Mouse (Mus musculus) T-helper 1 cell (primary cell): ENCODE data around the gene Zcchc17.

Experiments
- in situ Hi-C: fragments of 300-600 bp; cut with MboI, MseI; formaldehyde crosslinking; loops from one replicate; pipeline ENCODE4 v1.15.1; 2025; ENCODE audit warnings: high pct_unique_total_duplicates

Zcchc17 gene

GRCm38 (mm10) chr4:130319564-130319963, 40.2 kb downstream of the Zcchc17 start:
- in situ Hi-C loops: no loop called here

GRCm38 (mm10) chr4:130318122-130318521, 41.6 kb downstream of the Zcchc17 start:
- in situ Hi-C loops: no loop called here

GRCm38 (mm10) chr4:130316691-130317090, 43.1 kb downstream of the Zcchc17 start:
- in situ Hi-C loops: no loop called here

GRCm38 (mm10) chr4:130315771-130316527, 43.8 kb downstream of the Zcchc17 start:
- in situ Hi-C loops: no loop called here

- in situ Hi-C loops: no loop called here
These were observed 46.2 kb downstream of the Zcchc17 start for GRCm38 (mm10) chr4:130313552-130313951.

GRCm38 (mm10) chr4:130312526-130312925, 47.2 kb downstream of the Zcchc17 start:
- in situ Hi-C loops: no loop called here

GRCm38 (mm10) chr4:130309254-130309653, 50.5 kb downstream of the Zcchc17 start:
- in situ Hi-C loops: loop anchor here (10.0 kb wide), 1 partner anchor 326 kb away; no protein-coding TSS in a partner anchor

- in situ Hi-C loops: loop anchor here (10.0 kb wide), 1 partner anchor 326 kb away; no protein-coding TSS in a partner anchor
These were observed 51.3 kb downstream of the Zcchc17 start, which contains the start of the genes Fabp3 and Gm10570 for GRCm38 (mm10) chr4:130308231-130309081. Gene Fabp3 (plus strand): TSS chr4:130308595. Gene Gm10570 (minus strand): TSS chr4:130308674.

- in situ Hi-C loops: loop anchor here (10.0 kb wide), 1 partner anchor 327 kb away; no protein-coding TSS in a partner anchor
These were observed 51.9 kb downstream of the Zcchc17 start for GRCm38 (mm10) chr4:130307851-130308230.

GRCm38 (mm10) chr4:130306796-130307630, 52.7 kb downstream of the Zcchc17 start:
- in situ Hi-C loops: loop anchor here (10.0 kb wide), 1 partner anchor 328 kb away; no protein-coding TSS in a partner anchor

- in situ Hi-C loops: loop anchor here (10.0 kb wide), 1 partner anchor 330 kb away; no protein-coding TSS in a partner anchor
These were observed 55.0 kb downstream of the Zcchc17 start for GRCm38 (mm10) chr4:130304746-130305145.

- in situ Hi-C loops: loop anchor here (10.0 kb wide), 1 partner anchor 332 kb away; no protein-coding TSS in a partner anchor
These were observed 57.4 kb downstream of the Zcchc17 start for GRCm38 (mm10) chr4:130302285-130302870.

- in situ Hi-C loops: loop anchor here (5.0 to 10.0 kb wide), 2 partner anchors 233 to 335 kb away; no protein-coding TSS in a partner anchor
These were observed 60.1 kb downstream of the Zcchc17 start for GRCm38 (mm10) chr4:130299629-130300018.

- in situ Hi-C loops: loop anchor here (5.0 kb wide), 1 partner anchor 233 kb away; no protein-coding TSS in a partner anchor
These were observed 60.7 kb downstream of the Zcchc17 start for GRCm38 (mm10) chr4:130298877-130299628.

GRCm38 (mm10) chr4:130297123-130297529, 62.6 kb downstream of the Zcchc17 start:
- in situ Hi-C loops: loop anchor here (5.0 kb wide), 1 partner anchor 235 kb away; no protein-coding TSS in a partner anchor

- in situ Hi-C loops: loop anchor here (5.0 kb wide), 1 partner anchor 236 kb away; no protein-coding TSS in a partner anchor
These were observed 63.3 kb downstream of the Zcchc17 start for GRCm38 (mm10) chr4:130296243-130296965.

- in situ Hi-C loops: loop anchor here (5.0 kb wide), 1 partner anchor 237 kb away; no protein-coding TSS in a partner anchor
These were observed 64.5 kb downstream of the Zcchc17 start for GRCm38 (mm10) chr4:130295047-130295745.

GRCm38 (mm10) chr4:130294513-130294912, 65.2 kb downstream of the Zcchc17 start:
- in situ Hi-C loops: loop anchor here (5.0 kb wide), 1 partner anchor 87 kb away; no protein-coding TSS in a partner anchor
